Mouse (Mus musculus): ENCODE data around the gene Snd1.

DNA sequence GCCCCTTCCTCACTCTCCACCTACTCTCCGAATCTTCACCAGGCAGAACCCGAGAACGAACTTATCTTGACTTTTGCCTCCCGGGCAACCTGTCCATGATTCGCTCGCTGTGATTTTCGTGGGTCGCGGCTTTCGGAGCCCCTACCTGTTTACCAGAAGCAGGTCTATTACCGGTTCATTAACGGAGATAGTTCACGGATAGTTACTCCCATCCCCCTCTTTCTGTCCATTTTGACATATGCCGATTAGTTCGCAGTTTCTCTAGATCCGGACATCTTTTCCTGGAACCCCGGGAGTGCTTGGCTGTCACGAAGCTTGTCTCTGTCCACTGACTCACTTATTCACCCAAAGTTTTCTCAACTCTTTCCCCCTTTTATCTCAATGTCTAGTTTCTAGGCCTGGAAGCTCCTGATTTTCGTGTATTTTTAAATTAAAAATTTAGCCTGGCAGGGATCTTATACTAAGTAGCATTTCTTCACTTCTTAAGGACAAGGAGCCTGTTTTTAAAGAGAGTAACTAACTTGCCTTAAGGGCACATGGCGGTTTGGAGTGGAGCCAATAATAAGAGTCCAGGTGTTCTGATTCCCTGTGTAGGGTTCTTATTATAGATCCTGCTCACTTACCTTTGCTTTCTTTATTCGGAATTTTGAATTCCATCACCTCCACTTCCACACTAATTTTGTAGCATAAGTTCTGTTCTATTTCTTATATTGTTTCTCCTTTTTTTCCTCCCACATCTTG is 6.0 kb downstream of the Snd1 start:
- TF ChIP-seq CTCF (IDR thresholded peaks at IDR 0.05), result no peak
- TF ChIP-seq EP300 (IDR thresholded peaks at IDR 0.05), result no peak

All from lung, postnatal 0 days (tissue).